Mouse (Mus musculus): ENCODE measurements around the gene 4930522H14Rik.

The 4930522H14Rik gene

DNA sequence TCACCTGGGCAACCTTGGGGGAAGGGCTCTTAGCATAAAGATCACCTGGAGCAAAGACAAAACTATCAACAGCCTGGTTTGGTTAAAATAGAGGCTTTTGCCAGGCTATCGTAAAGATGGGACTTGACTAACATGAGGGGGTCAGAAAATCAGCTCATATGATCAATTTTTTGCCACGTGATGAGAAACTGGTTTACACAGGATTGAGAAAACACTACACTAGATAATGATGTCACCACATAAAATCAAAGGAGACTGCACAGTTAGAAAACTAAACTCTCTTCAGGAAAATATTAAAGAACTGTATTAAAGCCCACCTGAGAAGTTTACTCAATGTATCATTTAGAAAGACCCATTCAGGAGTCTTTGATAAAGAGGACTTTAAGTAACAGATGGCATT lies 56.0 kb downstream of the 4930522H14Rik start:
- DNase-seq, result no peak

DNA sequence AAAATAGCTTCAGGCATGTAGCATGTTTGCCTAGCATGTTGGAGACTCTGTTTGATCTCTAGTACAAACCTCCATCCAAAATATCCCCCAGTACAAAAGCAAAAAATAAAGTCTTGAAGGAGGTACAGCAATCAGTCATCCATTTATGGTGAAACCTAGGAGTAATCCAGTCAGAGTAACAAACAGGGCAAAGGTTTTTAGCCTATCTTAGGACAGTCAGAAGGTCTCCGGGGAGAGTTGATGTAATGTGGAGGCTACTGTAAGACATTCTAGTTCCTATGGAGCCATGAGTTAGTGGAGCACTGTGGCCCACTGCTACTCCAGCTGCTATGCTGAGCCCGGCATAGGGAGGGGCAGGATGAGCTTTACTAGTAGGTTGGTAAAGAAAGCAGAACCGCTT lies 58.5 kb downstream of the 4930522H14Rik start:
- DNase-seq, result no peak

DNA sequence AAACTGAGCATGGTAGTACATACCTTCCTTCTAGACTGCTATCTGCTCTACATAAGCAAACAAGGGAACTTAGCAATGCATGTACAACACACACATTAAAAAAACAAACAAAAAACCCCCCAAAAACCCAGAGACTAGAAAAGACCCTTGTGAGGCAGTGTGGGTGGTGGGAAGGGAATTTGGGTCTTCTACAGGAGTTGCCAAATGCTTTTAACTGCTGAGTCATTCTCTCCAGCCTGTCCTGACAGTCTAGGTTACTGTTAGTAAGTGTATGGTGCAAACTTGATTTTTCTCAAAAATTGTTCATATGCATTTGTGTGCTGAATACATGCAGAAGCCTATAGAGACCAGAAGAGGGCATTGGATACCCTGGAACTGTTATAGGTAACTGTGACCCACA lies 59.5 kb downstream of the 4930522H14Rik start:
- no peak for DNase-seq

DNA sequence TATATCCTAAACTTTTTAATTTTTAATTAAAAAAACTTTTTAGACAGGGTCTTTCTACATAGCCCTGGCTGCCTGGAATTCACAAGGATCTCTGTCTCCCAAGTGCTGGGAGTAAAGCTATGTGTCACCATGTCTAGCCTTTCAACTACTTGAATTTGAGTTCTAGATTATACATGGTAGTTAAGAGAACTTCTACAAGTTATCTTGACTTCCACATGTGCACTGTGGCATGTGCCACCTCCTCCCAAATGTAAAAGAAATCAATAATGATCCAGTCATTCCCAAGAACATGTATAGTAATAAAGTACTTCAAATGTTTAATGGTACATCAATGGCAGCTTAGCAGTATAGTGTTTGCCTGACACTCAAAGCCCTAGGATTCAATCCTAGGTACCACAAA lies 63.4 kb downstream of the 4930522H14Rik start:
- no peak for DNase-seq

DNA sequence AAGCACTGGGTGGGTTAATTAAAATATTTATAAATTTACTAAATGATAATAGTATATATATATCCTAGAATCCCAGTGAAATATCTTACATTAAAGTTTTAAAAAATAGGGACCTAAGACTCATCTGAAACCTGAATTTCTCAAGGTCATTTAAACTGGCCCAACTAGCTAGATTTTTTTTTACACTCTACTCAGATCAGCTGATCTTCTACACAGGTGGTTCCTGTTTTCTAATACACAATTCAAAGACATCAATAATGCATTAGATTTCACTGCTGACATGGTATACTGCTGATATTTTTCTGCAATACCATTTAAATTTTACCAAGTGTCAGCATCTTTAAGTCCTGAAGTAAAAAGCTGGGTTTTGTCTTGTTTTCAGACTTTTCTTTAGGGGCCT lies 67.2 kb downstream of the 4930522H14Rik start:
- no peak for DNase-seq

DNA sequence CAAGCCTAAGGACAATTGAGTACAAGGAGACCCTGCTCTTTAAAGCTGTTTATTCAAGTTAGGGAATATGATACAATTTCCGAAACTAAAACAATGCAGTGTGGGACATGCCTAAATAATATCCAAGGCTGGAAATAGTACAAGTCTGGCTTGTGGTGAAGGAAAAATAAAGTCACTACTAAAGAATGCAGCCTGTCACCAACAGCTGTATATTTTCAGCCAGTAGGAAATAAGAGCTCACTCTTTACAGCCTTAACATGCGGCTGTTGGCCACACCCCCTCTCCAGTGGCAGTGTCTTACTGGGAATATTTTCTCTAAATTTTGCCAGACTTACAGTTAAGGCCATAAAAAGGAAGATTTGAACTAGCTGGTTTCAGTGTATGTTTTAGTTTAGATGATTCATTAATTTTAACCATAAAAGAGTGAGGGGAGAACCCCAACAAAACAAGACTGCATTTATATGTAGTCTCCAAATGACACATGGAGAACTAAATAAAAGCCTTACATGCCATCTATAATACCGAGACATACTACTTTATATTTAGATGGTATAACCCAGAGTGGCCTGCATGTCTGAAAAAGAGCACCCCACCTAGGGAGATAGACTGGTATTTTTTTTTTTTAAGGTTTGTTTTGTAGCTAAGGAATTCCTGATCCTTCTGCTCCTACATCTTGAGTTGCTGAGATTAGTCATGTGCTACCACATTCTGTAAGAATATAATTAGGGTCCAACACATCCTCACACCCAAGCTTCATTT lies 70.5 kb downstream of the 4930522H14Rik start:
- no peak for DNase-seq

DNA sequence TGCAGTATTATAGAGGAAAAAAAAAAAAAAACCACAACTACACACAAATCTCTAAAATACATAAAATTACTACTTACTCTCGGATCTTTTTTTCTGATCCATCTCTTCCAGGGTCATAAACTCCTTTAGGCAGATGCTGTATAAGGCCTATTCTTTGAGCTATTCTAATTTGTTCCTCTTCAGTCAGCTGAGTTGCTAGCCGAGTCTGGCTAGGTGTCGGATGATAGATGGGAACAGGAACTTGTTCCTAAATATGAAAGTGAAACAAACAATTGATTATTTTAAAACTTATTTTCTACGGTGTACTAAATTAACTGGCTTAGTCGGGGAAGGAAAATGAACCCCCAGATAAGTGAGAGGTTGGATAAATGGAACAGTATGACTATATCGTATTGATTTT lies 74.3 kb downstream of the 4930522H14Rik start:
- no peak for DNase-seq
